Mouse (Mus musculus) MEL (cell line): ENCODE results near the gene Fgfr2. TPM values are rescaled to one million over a fixed set of nuclear protein-coding genes. Genes with fewer than 3 reads are reported as not detected.

Source experiments
- DNase-seq: peaks from one replicate; pipeline ENCODE4 v3.0.0; 2011; ENCODE audit warnings: low read depth, low spot score
- H3K27ac ChIP-seq: 2 replicates; pipeline ENCODE4 v1.5.1; 2012; ENCODE audit warnings: low read depth, mild to moderate bottlenecking, control low read depth, low read length, moderate library complexity; ENCODE audit not compliant: control insufficient read depth
- H3K27me3 ChIP-seq, 2 experiments: fragments of 150-350 bp in 1 of 2; sonication (generic) in 1 of 2; 2 replicates each; pipeline ENCODE4 v1.6.1; 2012; ENCODE audit warnings: low read length in 2 of 2, mild to moderate bottlenecking in 2 of 2, improper control_type of control experiment in 1 of 2, moderate library complexity in 1 of 2; ENCODE audit not compliant: insufficient read depth in 2 of 2, control insufficient read depth in 1 of 2
- H3K36me3 ChIP-seq, 2 experiments: 2 replicates each; pipeline ENCODE4 v1.6.1; 2012 to 2014; ENCODE audit warnings: low read length in 2 of 2, improper control_type of control experiment in 1 of 2, inconsistent platforms in 1 of 2, mild to moderate bottlenecking in 1 of 2; ENCODE audit not compliant: insufficient read depth in 2 of 2, control insufficient read depth in 1 of 2
- H3K4me1 ChIP-seq, 2 experiments: fragments of 150-350 bp in 1 of 2; sonication (generic) in 1 of 2; 2 replicates each; pipeline ENCODE4 v1.6.1; 2012; ENCODE audit warnings: low read length in 2 of 2, improper control_type of control experiment in 1 of 2, mild to moderate bottlenecking in 1 of 2; ENCODE audit not compliant: insufficient read depth in 2 of 2, control insufficient read depth in 1 of 2
- H3K4me3 ChIP-seq, 2 experiments: fragments of 150-350 bp in 1 of 2; sonication (generic) in 1 of 2; 2 replicates each; pipeline ENCODE4 v1.5.1; 2012; ENCODE audit warnings: low read depth in 2 of 2, low read length in 2 of 2, mild to moderate bottlenecking in 2 of 2, moderate library complexity in 2 of 2, control low read depth in 1 of 2, improper control_type of control experiment in 1 of 2; ENCODE audit not compliant: control insufficient read depth in 1 of 2, insufficient read depth in 1 of 2
- H3K79me2 ChIP-seq: 2 replicates; pipeline ENCODE4 v1.6.1; 2012; ENCODE audit warnings: mild to moderate bottlenecking, low read length, moderate library complexity; ENCODE audit not compliant: control insufficient read depth, poor library complexity, insufficient read depth
- H3K9ac ChIP-seq: 2 replicates; pipeline ENCODE4 v1.6.1; 2012; ENCODE audit warnings: low read depth, mild to moderate bottlenecking, control low read depth, low read length, moderate library complexity; ENCODE audit not compliant: control insufficient read depth, poor library complexity, severe bottlenecking
- H3K9me3 ChIP-seq: fragments of 150-350 bp; sonication (generic); replicated peaks from 2 replicates; pipeline ENCODE4 v1.6.1; 2012; ENCODE audit warnings: mild to moderate bottlenecking, low read length, improper control_type of control experiment, moderate library complexity; ENCODE audit not compliant: insufficient read depth
- BHLHE40 ChIP-seq: IDR thresholded peaks from 2 replicates; pipeline ENCODE4 v1.6.1; 2012; ENCODE audit warnings: low read depth, mild to moderate bottlenecking, inconsistent platforms, low read length, improper control_type of control experiment, borderline replicate concordance
- CHD1 ChIP-seq: IDR thresholded peaks from 2 replicates; pipeline ENCODE4 v1.6.1; 2012; ENCODE audit warnings: low read depth, mild to moderate bottlenecking, inconsistent platforms, low read length, improper control_type of control experiment
- CTCF ChIP-seq, 3 experiments: IDR thresholded peaks in 2 of 3; conservative IDR thresholded peaks in 1 of 3; 2 replicates each; pipeline ENCODE4 v1.5.1; 2011 to 2012; ENCODE audit warnings: low read length in 3 of 3, low read depth in 2 of 3, mild to moderate bottlenecking in 2 of 3, improper control_type of control experiment in 1 of 3, inconsistent platforms in 1 of 3, mixed read lengths in 1 of 3, moderate library complexity in 1 of 3; ENCODE audit not compliant: control insufficient read depth in 1 of 3, insufficient read depth in 1 of 3, poor library complexity in 1 of 3, severe bottlenecking in 1 of 3
- E2F4 ChIP-seq: IDR thresholded peaks from 2 replicates; pipeline ENCODE4 v1.6.1; 2011; ENCODE audit warnings: low read depth, low read length, improper control_type of control experiment, borderline replicate concordance
- EP300 ChIP-seq, 2 experiments: IDR thresholded peaks; 2 replicates each; pipeline ENCODE4 v1.6.1; 2011; ENCODE audit warnings: improper control_type of control experiment in 2 of 2, low read length in 2 of 2, low read depth in 1 of 2, mild to moderate bottlenecking in 1 of 2
- GABPA ChIP-seq: IDR thresholded peaks from 2 replicates; pipeline ENCODE4 v1.6.1; 2012; ENCODE audit warnings: low read depth, mild to moderate bottlenecking, inconsistent platforms, low read length, improper control_type of control experiment, moderate library complexity
- GATA1 ChIP-seq: IDR thresholded peaks from 2 replicates; pipeline ENCODE4 v1.6.1; 2011; ENCODE audit warnings: low read depth, low read length, improper control_type of control experiment
- HCFC1 ChIP-seq: IDR thresholded peaks from 2 replicates; pipeline ENCODE4 v1.6.1; 2012; ENCODE audit warnings: low read depth, mild to moderate bottlenecking, inconsistent platforms, low read length, improper control_type of control experiment, moderate library complexity
- JUND ChIP-seq: IDR thresholded peaks from 2 replicates; pipeline ENCODE4 v1.6.1; 2011; ENCODE audit warnings: low read depth, mild to moderate bottlenecking, improper control_type of control experiment, low read length
- MAFK ChIP-seq: IDR thresholded peaks from 2 replicates; pipeline ENCODE4 v1.6.1; 2011; ENCODE audit warnings: low read depth, mild to moderate bottlenecking, low read length, improper control_type of control experiment, borderline replicate concordance
- MAX ChIP-seq: IDR thresholded peaks from 2 replicates; pipeline ENCODE4 v1.6.1; 2011; ENCODE audit warnings: low read length, improper control_type of control experiment
- MAZ ChIP-seq: IDR thresholded peaks from 2 replicates; pipeline ENCODE4 v1.6.1; 2012; ENCODE audit warnings: low read depth, mild to moderate bottlenecking, inconsistent platforms, low read length, improper control_type of control experiment
- MEF2A ChIP-seq: IDR thresholded peaks from 2 replicates; pipeline ENCODE4 v1.6.1; 2014; ENCODE audit warnings: low read depth, mild to moderate bottlenecking, inconsistent platforms, low read length, improper control_type of control experiment; ENCODE audit not compliant: poor library complexity, insufficient replicate concordance, severe bottlenecking; ENCODE audit errors: extremely low read depth
- MYB ChIP-seq: IDR thresholded peaks from 2 replicates; pipeline ENCODE4 v1.6.1; 2011; ENCODE audit warnings: mild to moderate bottlenecking, low read depth, low read length, improper control_type of control experiment
- NELFE ChIP-seq: IDR thresholded peaks from 2 replicates; pipeline ENCODE4 v1.6.1; 2011; ENCODE audit warnings: low read depth, low read length, improper control_type of control experiment
- NRF1 ChIP-seq: IDR thresholded peaks from 2 replicates; pipeline ENCODE4 v1.6.1; 2014; ENCODE audit warnings: low read depth, mild to moderate bottlenecking, inconsistent platforms, low read length, improper control_type of control experiment, moderate library complexity; ENCODE audit not compliant: poor library complexity, insufficient read depth, severe bottlenecking
- POLR2A ChIP-seq, 2 experiments: IDR thresholded peaks; 2 replicates each; pipeline ENCODE4 v1.6.1; 2011 to 2012; ENCODE audit warnings: low read length in 2 of 2, mild to moderate bottlenecking in 2 of 2, control low read depth in 1 of 2, improper control_type of control experiment in 1 of 2, low read depth in 1 of 2, moderate library complexity in 1 of 2; ENCODE audit not compliant: control insufficient read depth in 1 of 2, insufficient read depth in 1 of 2, poor library complexity in 1 of 2
- RAD21 ChIP-seq: IDR thresholded peaks from 2 replicates; pipeline ENCODE4 v1.6.1; 2011; ENCODE audit warnings: mild to moderate bottlenecking, low read depth, low read length, improper control_type of control experiment
- TAL1 ChIP-seq: IDR thresholded peaks from 2 replicates; pipeline ENCODE4 v1.6.1; 2012; ENCODE audit warnings: mild to moderate bottlenecking, inconsistent platforms, low read length, moderate library complexity, mixed read lengths
- TBP ChIP-seq: IDR thresholded peaks from 2 replicates; pipeline ENCODE4 v1.8.0; 2011; ENCODE audit warnings: low read depth, low read length, improper control_type of control experiment
- TCF12 ChIP-seq: IDR thresholded peaks from 2 replicates; pipeline ENCODE4 v1.6.1; 2014; ENCODE audit warnings: low read depth, mild to moderate bottlenecking, inconsistent platforms, low read length, improper control_type of control experiment, moderate library complexity
- UBTF ChIP-seq: IDR thresholded peaks from 2 replicates; pipeline ENCODE4 v1.6.1; 2012; ENCODE audit warnings: low read depth, mild to moderate bottlenecking, inconsistent platforms, low read length, improper control_type of control experiment, moderate library complexity, borderline replicate concordance; ENCODE audit not compliant: insufficient read depth
- ZC3H11A ChIP-seq: IDR thresholded peaks from 2 replicates; pipeline ENCODE4 v1.6.1; 2012; ENCODE audit warnings: low read depth, mild to moderate bottlenecking, inconsistent platforms, low read length, improper control_type of control experiment
- ZKSCAN1 ChIP-seq: IDR thresholded peaks from 2 replicates; pipeline ENCODE4 v1.6.1; 2012; ENCODE audit warnings: low read depth, mild to moderate bottlenecking, inconsistent platforms, low read length, improper control_type of control experiment, moderate library complexity
- ZNF384 ChIP-seq: IDR thresholded peaks from 2 replicates; pipeline ENCODE4 v1.6.1; 2012; ENCODE audit warnings: low read depth, mild to moderate bottlenecking, inconsistent platforms, low read length, improper control_type of control experiment
- polyA plus RNA-seq, 2 experiments: library from polyadenylated mRNA; stranded (reverse) in 1 of 2; unstranded in 1 of 2; fragments of >175 nt in 1 of 2; fragments of >200 nt in 1 of 2; gene quantifications; 2 replicates each; pipeline versions ENCODE4 v1.2.1 to v1.2.4; 2012; ENCODE audit warnings: low replicate concordance in 2 of 2, low read depth in 1 of 2; ENCODE audit not compliant: insufficient read length in 2 of 2, insufficient read depth in 1 of 2, missing spikeins in 1 of 2
- total RNA-seq: library from RNA; depleted of rRNA; stranded (reverse); fragments of 300-350 nt; gene quantifications from 2 replicates; pipeline ENCODE4 v1.2.3, GENCODE M21; 2012

Gene Fgfr2
- total and polyA plus RNA-seq, 3 experiments, result not detected

DNA sequence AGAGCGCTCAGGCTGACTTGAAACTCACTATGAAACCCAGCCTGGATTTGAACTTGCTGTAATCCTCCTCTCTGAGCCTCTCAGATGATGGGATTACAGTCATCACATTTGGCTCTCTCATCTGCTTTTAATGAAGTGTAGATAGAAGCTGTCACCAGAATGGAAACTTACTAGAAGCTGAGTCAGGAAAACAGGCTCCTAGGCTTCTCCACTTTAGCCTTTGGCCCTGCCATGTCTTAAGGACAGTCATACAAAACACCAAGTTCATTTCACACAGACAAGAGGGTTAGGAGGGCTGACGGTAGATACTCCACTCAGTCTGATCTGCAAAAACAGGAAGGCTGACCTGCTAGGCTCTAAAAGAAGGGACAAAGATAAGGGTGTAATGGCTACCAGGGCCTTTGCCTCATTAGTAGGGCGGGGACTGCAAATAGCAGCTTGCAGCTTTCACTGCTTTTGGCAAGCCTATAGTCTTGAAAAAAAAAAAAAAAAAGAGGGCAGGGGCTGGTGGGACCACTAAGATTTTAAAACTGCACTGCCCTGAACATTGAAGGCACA is 357.4 kb downstream of the Fgfr2 start:
- Histone ChIP-seq H3K27me3 (no peaks in the 10 kb centered on the region), H3K4me1 (peaks cover 16 to 23% of the 10 kb centered on the region in 2 experiments), H3K27ac (peak overlapping the region; percentile 67), H3K36me3 (peaks cover 0 to 18% of the 10 kb centered on the region in 2 experiments), H3K4me3 (no peak overlapping the region), H3K9me3 (no peaks in the 10 kb centered on the region), H3K79me2 (no peaks in the 10 kb centered on the region), H3K9ac (peak overlapping the region; percentile 36; the same call in 1 of the 2 replicates)
- TF ChIP-seq CHD1 (no peak), RAD21 (no peak), MYB (no peak), BHLHE40 (no peak), TCF12 (no peak), EP300 (IDR thresholded peaks at IDR 0.05; ENCODE audit: low read depth in 1 of 2, low read length in 2 of 2) (peak in 1 of 2 experiments; percentile 20; a peak in 2 of 4 replicates), TAL1 (no peak), ZC3H11A (no peak), HCFC1 (no peak), GATA1 (peak; percentile 52), ZNF384 (peak; percentile 58; the same call in 1 of the 2 replicates), POLR2A (IDR thresholded peaks at IDR 0.05; ENCODE audit: control insufficient read depth in 1 of 2, insufficient read depth in 1 of 2, low read depth in 1 of 2, low read length in 2 of 2, poor library complexity in 1 of 2) (no peak), TBP (no peak), ZKSCAN1 (no peak), MEF2A (no peak), MAZ (no peak), NELFE (no peak), JUND (no peak), MAX (no peak), UBTF (no peak)
- DNase-seq, result peak; percentile 72

DNA sequence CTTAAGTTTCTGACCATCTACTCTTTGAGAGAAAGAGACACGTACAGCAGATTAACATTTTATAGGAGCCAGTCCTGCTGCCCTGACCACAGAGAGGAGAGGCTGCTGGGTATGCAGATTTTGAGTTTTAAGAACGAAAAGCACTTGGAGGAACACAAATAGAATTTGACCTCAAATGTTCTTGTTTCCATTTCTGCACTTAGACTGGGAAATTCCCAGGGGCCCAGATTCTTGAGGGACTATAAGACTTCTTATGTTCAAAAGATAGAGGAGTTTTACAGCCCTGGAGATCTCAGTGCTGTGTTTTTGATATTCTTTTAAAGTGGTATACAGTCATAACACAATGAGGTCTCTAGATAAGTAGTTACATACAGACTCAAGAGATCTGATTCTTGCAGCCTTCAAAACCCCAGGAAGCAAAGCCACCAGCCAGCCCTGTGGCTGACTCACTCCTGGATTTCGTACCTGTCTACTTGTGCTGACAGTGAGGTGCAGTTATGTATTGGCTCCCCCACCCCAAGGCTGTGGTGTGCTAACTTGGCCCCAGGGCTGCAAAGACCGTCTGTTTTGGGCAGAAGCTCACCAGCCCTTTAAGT is 358.2 kb downstream of the Fgfr2 start:
- TF ChIP-seq ZKSCAN1 (no peak), E2F4 (no peak), GABPA (no peak), TAL1 (no peak), CTCF (IDR thresholded peaks at IDR 0.05 in 2 of 3, conservative IDR thresholded peaks at IDR 0.05 in 1 of 3; ENCODE audit: control insufficient read depth in 1 of 3, insufficient read depth in 1 of 3, low read depth in 2 of 3, low read length in 3 of 3, poor library complexity in 1 of 3, severe bottlenecking in 1 of 3) (no peak), NRF1 (no peak), ZC3H11A (no peak), MAFK (no peak), MAZ (no peak), GATA1 (no peak), BHLHE40 (no peak), MEF2A (no peak)
- TF ChIP-seq, all 39 proteins: peak for 0
- Histone ChIP-seq H3K79me2 (no peaks in the 10 kb centered on the region), H3K27me3 (no peaks in the 10 kb centered on the region), H3K9me3 (no peaks in the 10 kb centered on the region), H3K27ac (no peak overlapping the region; the same call in 1 of the 2 replicates), H3K4me3 (no peak overlapping the region), H3K4me1 (peaks cover 16 to 23% of the 10 kb centered on the region in 2 experiments), H3K9ac (no peak overlapping the region), H3K36me3 (peaks cover 0 to 18% of the 10 kb centered on the region in 2 experiments)
- DNase-seq, result no peak
